Mouse (Mus musculus) thymus, postnatal 14 days (tissue): ENCODE data around the gene Psmb9.
A peak's percentile ranks its signal among the peaks of the same experiment; 100 is the strongest.

Experiments used
- DNase-seq: peaks from one replicate; pipeline ENCODE4 v3.0.0; 2021

The Psmb9 gene

DNA sequence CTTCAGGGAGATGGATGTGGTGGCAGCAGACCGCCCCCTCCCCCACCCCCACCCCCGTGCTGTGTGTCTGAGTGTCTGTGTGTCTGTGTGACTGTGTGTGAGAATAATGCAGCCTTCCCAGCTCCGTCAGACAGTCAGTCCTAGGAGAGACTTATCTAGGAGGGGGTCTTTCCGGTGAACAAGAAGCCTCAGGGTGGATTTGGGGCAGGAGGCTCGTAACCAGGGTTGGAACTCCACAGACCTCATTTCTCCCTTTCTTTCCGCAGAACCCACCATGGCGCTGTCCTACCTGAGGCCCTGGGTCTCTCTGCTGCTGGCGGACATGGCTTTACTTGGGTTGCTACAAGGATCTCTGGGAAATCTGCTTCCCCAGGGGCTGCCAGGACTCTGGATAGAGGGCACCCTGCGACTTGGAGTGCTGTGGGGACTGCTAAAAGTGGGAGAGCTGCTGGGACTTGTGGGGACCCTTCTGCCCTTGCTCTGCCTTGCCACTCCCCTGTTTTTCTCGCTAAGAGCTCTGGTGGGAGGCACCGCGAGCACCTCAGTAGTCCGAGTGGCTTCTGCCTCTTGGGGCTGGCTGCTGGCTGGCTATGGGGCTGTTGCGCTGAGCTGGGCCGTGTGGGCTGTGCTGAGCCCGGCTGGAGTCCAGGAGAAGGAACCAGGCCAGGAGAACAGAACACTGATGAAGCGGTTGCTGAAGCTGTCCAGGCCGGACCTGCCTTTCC, 17.6 kb upstream of the Psmb9 start:
- peak; percentile 73 for DNase-seq

DNA sequence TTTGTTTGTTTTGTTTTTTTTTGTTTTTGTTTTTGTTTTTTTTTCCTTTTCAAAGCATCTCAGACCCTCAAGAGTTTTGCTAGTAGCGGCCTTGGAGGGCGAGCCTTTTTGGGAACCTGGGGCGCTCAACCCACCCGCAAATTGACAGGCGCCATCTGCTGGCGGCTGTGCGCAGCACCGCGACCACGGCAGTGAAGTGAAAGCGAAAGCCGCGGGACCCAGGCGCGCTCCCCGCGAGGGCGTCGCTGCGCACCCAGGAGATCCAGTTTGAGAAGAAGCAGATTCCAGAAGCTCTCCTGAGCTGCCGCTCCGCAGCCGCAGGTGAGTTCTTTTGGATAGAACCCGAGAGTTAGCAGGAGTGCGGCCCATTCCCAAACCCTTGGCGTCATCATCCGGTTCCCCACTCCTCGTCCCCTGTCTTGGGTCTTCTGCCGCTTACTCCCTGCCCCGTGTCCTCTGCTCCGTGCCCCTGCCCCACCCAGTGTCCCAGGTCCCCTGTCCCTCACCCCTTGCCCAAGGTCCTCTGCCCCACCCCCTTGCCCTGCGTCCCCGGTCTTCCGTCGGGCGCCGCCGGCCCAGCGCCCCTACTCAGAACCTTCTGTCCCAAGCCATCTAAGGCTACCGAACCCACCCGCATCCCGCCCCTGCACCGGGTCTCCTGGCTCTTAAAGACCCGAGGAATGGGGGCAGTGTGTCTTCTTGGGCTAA, 16.9 kb upstream of the Psmb9 start:
- peak; percentile 96 for DNase-seq

- no peak for DNase-seq
Observed at GRCm38 (mm10) chr17:34203444-34203843, 15.9 kb upstream of the Psmb9 start, which contains the start of gene Tap2. Gene Tap2 (plus strand): TSS chr17:34203527.

DNA sequence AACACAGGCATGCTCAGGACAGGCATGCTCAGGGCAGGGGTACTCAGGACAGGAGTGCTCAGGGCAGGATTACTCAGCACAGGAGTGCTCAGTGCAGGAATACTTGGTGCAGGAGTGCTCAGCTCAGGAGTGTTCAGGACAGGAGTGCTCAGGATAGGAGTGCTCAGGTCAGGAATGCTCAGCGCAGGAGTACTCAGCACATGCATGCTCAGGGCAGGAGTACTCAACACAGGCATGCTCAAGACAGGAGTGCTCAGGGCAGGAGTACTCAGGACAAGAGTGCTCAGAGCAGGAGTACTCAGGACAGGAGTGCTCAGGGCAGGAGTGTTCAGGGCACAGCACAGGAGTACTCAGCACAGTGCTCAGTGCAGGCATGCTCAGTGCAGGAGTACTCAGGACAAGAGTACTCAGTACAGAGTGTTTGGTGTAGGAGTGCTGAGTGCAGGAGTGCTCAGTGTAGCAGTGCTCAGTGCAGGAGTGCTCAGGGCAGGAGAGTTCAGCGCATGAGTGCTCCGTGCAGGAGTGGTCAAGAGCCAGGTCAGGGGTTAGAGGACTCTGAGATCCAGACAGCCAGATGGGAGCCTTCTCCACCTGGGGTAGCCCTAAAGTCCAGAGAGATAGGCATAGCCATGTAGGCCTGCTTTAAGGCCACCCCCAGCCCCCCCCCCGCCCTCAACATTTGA, 15.3 kb upstream of the Psmb9 start:
- DNase-seq = no peak

DNA sequence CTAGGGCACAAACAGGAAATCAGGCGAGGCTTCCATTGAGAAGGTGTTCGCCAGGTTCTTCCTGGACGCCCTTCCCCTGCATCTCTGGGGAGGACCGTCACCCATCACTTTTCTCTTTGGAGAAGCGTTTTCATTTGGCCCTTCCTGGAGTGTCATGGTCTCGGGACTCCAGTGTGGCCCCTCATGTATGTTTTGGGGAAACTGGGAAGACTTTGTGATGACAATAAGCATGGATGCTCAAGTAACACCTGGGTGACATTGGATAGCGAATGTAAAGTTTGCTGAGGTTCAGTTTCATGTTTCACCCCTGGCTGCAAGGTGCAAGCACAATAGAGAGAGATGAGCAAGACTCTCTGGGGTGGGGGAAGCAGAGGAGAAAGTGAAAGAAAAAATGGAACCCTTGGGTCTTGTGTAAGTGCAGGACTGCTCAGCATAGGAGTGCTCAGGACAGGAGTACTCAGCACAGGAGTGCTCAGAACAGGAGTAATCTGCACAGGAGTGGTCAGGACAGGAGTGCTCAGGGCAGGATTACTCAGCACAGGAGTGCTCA, 14.0 kb upstream of the Psmb9 start:
- no peak for DNase-seq

GRCm38 (mm10) chr17:34200772-34201505, 13.4 kb upstream of the Psmb9 start:
- DNase-seq = peak; percentile 80

GRCm38 (mm10) chr17:34200047-34200446, 12.5 kb upstream of the Psmb9 start:
- DNase-seq = peak; percentile 38

DNA sequence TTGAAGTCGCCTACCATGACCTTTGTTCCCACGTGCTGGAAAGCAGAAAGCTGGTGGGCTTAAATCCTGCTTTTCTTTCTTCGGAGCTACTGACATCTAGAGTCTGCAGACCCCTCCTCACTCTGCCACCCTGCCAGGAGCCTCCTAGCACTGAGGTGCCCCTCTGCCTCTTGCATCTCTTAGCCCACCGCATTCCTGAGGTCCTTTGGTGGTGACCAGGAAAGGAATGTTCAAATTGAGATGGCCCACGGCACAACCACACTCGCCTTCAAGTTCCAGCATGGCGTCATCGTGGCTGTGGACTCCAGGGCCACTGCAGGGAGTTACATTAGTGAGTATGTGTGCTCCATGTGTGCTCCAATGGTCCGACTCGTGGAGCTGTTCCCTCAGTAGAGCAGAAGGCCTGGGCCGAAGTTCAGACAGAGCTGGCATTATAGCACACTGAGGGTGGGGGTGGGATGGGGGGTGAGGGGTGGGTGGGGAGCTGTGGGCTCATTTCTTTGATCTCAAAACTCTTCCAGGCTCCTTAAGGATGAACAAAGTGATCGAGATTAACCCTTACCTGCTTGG, 11.6 kb upstream of the Psmb9 start:
- DNase-seq = peak; percentile 34

GRCm38 (mm10) chr17:34198521-34198912, 11.0 kb upstream of the Psmb9 start:
- DNase-seq = no peak

GRCm38 (mm10) chr17:34197904-34198520, 10.4 kb upstream of the Psmb9 start:
- DNase-seq = peak; percentile 84

DNA sequence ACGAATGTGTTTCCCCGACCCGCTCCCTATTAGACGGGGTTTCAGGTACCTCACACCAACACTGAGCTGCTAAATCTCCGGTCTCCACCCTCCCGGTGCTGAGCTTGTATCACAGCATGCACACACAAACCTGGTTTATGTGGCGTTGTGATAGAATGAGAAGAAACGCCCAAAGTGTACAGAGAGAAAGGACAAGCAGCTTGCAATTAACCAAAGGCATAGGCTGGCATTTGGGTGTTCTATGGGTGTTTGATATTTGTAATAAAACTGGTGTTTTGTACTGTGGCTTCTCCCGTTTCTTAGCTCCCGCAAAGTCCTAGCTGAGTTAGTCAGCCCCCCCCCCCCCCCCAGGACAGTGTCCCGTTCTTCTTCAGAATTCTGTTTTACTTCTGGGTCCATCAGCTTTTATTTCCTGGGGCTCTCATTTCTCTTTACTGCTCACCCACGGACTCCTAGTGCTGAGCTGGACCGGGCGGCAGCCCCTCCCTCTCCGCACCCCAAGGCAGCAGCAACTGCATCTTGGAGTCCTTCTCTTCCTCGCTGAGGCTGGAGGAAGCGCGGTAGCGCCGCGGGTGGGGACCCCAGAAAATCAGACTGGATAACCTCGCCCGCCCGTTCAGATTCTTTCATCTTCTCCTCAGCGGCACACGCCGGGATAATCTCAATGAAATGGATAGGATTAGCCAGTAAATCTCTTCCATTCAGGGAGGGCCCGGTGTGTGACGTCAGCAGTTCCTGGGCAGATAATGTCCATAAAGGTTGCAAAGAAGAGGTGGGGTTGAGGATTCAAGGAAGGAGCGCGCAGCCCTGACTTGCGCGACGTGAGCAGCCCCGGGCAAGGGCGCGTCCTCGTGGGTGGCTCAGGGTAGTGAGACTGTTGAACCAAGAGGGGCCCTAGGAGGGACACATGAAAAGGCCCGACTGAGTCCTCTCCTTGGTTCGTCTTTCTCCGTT, 9.7 kb upstream of the Psmb9 start, which contains the start of gene Psmb8:
Gene Psmb8 (plus strand): TSS at position 781 of the 954 bp plus-strand sequence.
- peak; percentile 91 for DNase-seq

DNA sequence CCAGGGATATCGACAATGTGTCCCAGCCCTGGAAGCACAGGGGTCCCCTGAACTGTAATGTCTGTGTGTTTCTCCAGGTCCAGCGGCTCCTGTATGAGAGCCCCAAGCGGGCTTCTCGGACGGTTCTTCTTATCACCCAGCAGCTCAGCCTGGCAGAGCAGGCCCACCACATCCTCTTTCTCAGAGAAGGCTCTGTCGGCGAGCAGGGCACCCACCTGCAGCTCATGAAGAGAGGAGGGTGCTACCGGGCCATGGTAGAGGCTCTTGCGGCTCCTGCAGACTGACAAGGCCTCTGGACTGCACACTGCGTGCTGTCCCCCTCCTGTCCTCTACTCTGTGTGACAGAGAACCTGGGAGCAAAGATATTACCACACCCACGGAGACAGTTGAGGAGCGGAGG, 8.9 kb upstream of the Psmb9 start:
- peak; percentile 91 for DNase-seq

DNA sequence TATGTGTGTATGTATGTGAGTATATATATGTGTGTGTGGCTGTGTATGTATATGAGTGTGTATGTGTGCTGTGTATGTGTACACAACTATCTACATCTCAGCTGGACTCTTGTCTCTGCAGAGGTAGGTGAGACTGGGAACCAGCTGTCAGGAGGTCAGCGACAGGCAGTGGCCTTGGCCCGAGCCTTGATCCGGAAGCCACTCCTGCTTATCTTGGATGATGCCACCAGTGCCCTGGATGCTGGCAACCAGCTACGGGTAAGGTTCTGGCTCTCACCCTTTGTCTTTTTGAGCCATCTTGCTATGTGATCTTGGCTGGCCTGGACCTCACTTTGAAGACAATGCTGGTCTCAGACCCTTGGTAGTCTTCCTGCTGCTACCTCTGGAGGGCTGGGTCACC, 7.2 kb upstream of the Psmb9 start:
- no peak for DNase-seq

- no peak for DNase-seq
Observed at GRCm38 (mm10) chr17:34193468-34193867, 5.9 kb upstream of the Psmb9 start.

DNA sequence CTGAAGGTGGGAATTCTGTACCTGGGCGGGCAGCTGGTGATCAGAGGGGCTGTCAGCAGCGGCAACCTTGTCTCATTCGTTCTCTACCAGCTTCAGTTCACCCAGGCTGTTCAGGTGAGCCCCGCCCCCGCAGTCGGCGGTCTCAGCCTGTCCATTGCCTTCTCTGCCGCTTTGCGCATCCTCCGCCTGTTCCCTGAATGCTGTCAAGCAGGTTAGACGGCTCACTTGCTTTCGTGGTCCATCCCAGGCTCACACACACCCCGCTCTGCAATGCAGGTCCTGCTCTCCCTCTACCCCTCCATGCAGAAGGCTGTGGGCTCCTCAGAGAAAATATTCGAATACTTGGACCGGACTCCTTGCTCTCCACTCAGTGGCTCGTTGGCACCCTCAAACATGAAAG, 5.3 kb upstream of the Psmb9 start:
- DNase-seq = no peak

GRCm38 (mm10) chr17:34188986-34189385, 1.4 kb upstream of the Psmb9 start:
- DNase-seq = no peak

DNA sequence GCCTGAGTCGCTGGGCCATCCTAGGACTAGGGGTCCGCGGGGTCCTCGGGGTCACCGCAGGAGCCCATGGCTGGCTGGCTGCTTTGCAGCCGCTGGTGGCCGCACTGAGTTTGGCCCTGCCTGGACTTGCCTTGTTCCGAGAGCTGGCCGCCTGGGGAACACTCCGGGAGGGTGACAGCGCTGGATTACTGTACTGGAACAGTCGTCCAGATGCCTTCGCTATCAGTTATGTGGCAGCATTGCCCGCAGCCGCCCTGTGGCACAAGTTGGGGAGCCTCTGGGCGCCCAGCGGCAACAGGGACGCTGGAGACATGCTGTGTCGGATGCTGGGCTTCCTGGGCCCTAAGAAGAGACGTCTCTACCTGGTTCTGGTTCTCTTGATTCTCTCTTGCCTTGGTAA, 446 bp upstream of the Psmb9 start:
- DNase-seq = peak; percentile 59

- no peak for DNase-seq
Observed at GRCm38 (mm10) chr17:34186885-34187260, 691 bp downstream of the Psmb9 start.

DNA sequence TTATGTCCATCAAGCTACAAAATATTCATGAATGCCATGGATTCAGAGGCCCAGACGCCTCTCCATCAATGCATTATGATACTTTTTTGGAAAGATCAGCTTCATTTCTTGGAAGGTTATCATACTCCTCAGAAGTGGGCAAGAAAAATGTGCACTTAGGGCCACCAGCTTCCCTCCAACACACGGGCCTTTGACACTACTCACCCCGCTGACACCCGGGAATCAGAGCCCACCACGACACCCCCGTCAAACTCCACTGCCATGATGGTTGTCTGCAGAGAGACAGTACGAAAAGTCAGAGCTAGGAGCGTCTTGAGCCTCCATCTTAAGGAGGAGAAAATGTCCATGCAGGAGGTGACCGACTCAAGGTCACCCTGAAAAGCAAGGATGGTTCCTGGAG, 2.0 kb downstream of the Psmb9 start:
- no peak for DNase-seq

DNA sequence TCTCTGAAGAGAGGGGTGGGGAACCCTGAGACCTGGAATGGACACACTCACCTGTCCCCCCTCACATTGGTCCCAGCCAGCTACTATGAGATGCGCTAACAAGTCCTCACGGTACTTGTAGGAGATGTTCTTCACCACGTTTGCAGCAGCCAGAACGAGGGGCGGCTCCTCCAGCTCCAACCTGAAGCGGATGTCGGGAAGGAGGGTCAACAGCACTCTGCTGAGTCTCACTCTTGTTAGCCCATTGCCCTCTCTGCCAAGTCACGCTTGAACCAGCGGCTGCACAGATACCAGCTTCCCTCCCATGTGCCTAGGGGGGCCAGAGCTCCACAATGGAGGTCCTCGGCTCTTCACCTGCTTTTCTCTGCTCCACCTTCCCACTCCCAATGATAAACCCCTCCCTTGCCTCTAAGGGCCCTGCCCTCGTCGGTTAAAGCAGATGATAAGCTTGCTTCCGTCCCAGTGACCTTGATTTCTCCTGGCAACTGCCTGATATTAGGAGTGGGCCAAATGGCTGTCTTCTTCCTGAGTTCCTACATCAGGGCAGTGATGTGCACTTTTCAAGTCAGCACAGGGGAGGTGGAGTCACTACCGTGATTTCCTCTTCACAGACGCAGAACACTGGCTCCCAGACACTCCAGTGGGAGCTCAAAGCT, 3.9 kb downstream of the Psmb9 start:
- no peak for DNase-seq
